Comparison of ENCODE assay signal across 8 mouse cellular contexts in the genomic region with DNA sequence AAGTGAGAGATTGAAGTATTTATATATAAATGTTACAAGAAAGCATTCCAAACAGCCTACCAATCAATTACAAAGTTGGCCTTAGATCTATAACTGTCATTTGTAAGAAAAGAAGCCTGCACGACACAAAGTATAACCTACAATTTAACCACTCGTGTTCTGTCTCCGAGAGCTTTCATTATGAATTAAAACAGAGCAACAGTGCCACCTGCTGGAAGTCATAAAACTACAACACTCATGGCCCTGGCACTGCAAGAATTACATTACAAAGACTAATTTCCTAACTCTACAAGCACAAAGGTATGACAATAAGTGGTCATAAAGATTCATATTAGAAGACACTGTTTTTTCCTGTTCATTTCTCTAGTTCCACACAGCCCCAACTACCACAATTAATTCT. TPM values are rescaled to one million over a fixed set of nuclear protein-coding genes. Genes with fewer than 3 reads are reported as not detected.
DNase-seq lines count a peak whose midpoint lies in the region; ATAC-seq and TF ChIP-seq lines count a peak whose summit lies in the region.

No protein-coding gene starts in this region.

- no peak overlapping the region for H3K4me3 ChIP-seq in hindbrain, embryonic 15.5 days
- no peak overlapping the region for H3K4me3 ChIP-seq in hindbrain, embryonic 12.5 days
- H3K4me3 ChIP-seq in MEL (ENCODE audit: control insufficient read depth in 1 of 2, insufficient read depth in 1 of 2, low read depth in 2 of 2, low read length in 2 of 2) = no peak overlapping the region
- H3K4me3 ChIP-seq in midbrain, embryonic 13.5 days (replicated peaks) = no peak overlapping the region

- ATAC-seq in hindbrain, embryonic 15.5 days (ENCODE audit: low FRiP score, low read depth) = peak; percentile 15; the same call in 1 of the 2 replicates
- no peak for ATAC-seq in hindbrain, embryonic 12.5 days (ENCODE audit: low FRiP score)
- ATAC-seq in midbrain, embryonic 13.5 days = peak; percentile 55

- peaks cover 8% of the 10 kb centered on the region; the same call in 1 of the 2 replicates for H3K4me1 ChIP-seq in hindbrain, embryonic 15.5 days (replicated peaks)
- H3K4me1 ChIP-seq in hindbrain, embryonic 12.5 days = no peaks in the 10 kb centered on the region
- H3K4me1 ChIP-seq in MEL (ENCODE audit: control insufficient read depth in 1 of 2, insufficient read depth in 2 of 2, low read length in 2 of 2) = no peaks in the 10 kb centered on the region
- H3K4me1 ChIP-seq in midbrain, embryonic 13.5 days (replicated peaks) = no peaks in the 10 kb centered on the region

- WGBS in hindbrain, embryonic 15.5 days = 8% methylated on average over 3 of the region's 3 CpGs
- 19% methylated on average over 3 of the region's 3 CpGs for WGBS in hindbrain, embryonic 12.5 days
- WGBS in midbrain, embryonic 13.5 days = 11% methylated on average over 3 of the region's 3 CpGs

- H3K27ac ChIP-seq in hindbrain, embryonic 15.5 days (replicated peaks) = no peak overlapping the region
- H3K27ac ChIP-seq in hindbrain, embryonic 12.5 days = no peak overlapping the region
- H3K27ac ChIP-seq in MEL (ENCODE audit: control insufficient read depth, low read depth, low read length) = no peak overlapping the region
- no peak overlapping the region for H3K27ac ChIP-seq in midbrain, embryonic 13.5 days

- TF ChIP-seq POLR2A in MEL (IDR thresholded peaks at IDR 0.05; ENCODE audit: control insufficient read depth in 1 of 2, insufficient read depth in 1 of 2, low read depth in 1 of 2, low read length in 2 of 2, poor library complexity in 1 of 2) = no peak

- H3K27me3 ChIP-seq in hindbrain, embryonic 15.5 days = no peaks in the 10 kb centered on the region
- no peaks in the 10 kb centered on the region for H3K27me3 ChIP-seq in hindbrain, embryonic 12.5 days
- no peaks in the 10 kb centered on the region for H3K27me3 ChIP-seq in MEL (ENCODE audit: control insufficient read depth in 1 of 2, insufficient read depth in 2 of 2, low read length in 2 of 2)
- no peaks in the 10 kb centered on the region for H3K27me3 ChIP-seq in midbrain, embryonic 13.5 days

- peak; percentile 73 for DNase-seq in MEL (ENCODE audit: low read depth, low spot score)
- DNase-seq in cerebellum, adult 9-10 months = peak; percentile 66
- peak; percentile 5 for DNase-seq in gonadal fat pad, adult 2 months (ENCODE audit: low read depth)
- peak; percentile 57 for DNase-seq in layer of hippocampus, adult 11-12 months (ENCODE audit: low spot score)
- peak; percentile 65 for DNase-seq in thymus, postnatal 4 days

- TF ChIP-seq CTCF in MEL (IDR thresholded peaks at IDR 0.05 in 2 of 3, conservative IDR thresholded peaks at IDR 0.05 in 1 of 3; ENCODE audit: control insufficient read depth in 1 of 3, insufficient read depth in 1 of 3, low read depth in 2 of 3, low read length in 3 of 3, poor library complexity in 1 of 3, severe bottlenecking in 1 of 3) = peak; percentile 32 to 69 (median 61); a peak in 5 of 6 replicates

- peaks cover 3% of the 10 kb centered on the region; the same call in 1 of the 2 replicates for H3K79me2 ChIP-seq in MEL (ENCODE audit: control insufficient read depth, insufficient read depth, low read length, poor library complexity)

- TF ChIP-seq EP300 in MEL (IDR thresholded peaks at IDR 0.05; ENCODE audit: low read depth in 1 of 2, low read length in 2 of 2) = no peak

- peaks cover 32% of the 10 kb centered on the region for H3K36me3 ChIP-seq in hindbrain, embryonic 15.5 days
- H3K36me3 ChIP-seq in hindbrain, embryonic 12.5 days = peaks cover 35% of the 10 kb centered on the region
- peaks cover 0 to 38% of the 10 kb centered on the region in 2 experiments; a peak in 2 of 4 replicates for H3K36me3 ChIP-seq in MEL (ENCODE audit: control insufficient read depth in 1 of 2, insufficient read depth in 2 of 2, low read length in 2 of 2)
- H3K36me3 ChIP-seq in midbrain, embryonic 13.5 days = peaks cover 54% of the 10 kb centered on the region

- H3K4me2 ChIP-seq in hindbrain, embryonic 15.5 days = no peak overlapping the region
- H3K4me2 ChIP-seq in hindbrain, embryonic 12.5 days (replicated peaks) = no peak overlapping the region
- no peak overlapping the region for H3K4me2 ChIP-seq in midbrain, embryonic 13.5 days (replicated peaks)

- no peaks in the 10 kb centered on the region for H3K9me3 ChIP-seq in hindbrain, embryonic 15.5 days
- no peaks in the 10 kb centered on the region for H3K9me3 ChIP-seq in hindbrain, embryonic 12.5 days (replicated peaks)
- no peaks in the 10 kb centered on the region for H3K9me3 ChIP-seq in MEL (replicated peaks; ENCODE audit: insufficient read depth, low read length)
- no peaks in the 10 kb centered on the region for H3K9me3 ChIP-seq in midbrain, embryonic 13.5 days

- H3K9ac ChIP-seq in hindbrain, embryonic 15.5 days = no peak overlapping the region
- H3K9ac ChIP-seq in hindbrain, embryonic 12.5 days = no peak overlapping the region
- H3K9ac ChIP-seq in MEL (ENCODE audit: control insufficient read depth, low read depth, low read length, poor library complexity, severe bottlenecking) = no peak overlapping the region
- no peak overlapping the region for H3K9ac ChIP-seq in midbrain, embryonic 13.5 days (replicated peaks)

- TF ChIP-seq RAD21 in MEL (IDR thresholded peaks at IDR 0.05; ENCODE audit: low read depth, low read length) = peak; percentile 24

TF ChIP-seq in MEL, 35 proteins besides CTCF, POLR2A, EP300 and RAD21:
- peak; percentile 24; the same call in 1 of the 2 replicates for TF ChIP-seq SMC3 (IDR thresholded peaks at IDR 0.05; ENCODE audit: low read depth, low read length)
- TF ChIP-seq MYC (IDR thresholded peaks at IDR 0.05; ENCODE audit: low read depth, low read length) = no peak

RNA-seq across cellular contexts. Expression of gene Cdc5l, which starts 30.3 kb away (rescaled TPM):
- polyA plus RNA-seq in hindbrain, embryonic 15.5 days (2015; fragmentation: Nextera tagmentation; extraction: Ambion mirVana) = 62.1 and 64.0 TPM in 2 replicates
- polyA plus RNA-seq in hindbrain, embryonic 12.5 days (2016; fragmentation: Nextera tagmentation; extraction: Ambion mirVana) = 75.2 and 75.9 TPM in 2 replicates
- 63.4 and 69.9 TPM in 2 replicates for total RNA-seq in MEL (2012; rRNA removed)
- 10 to 100 TPM in 1 of 2 experiments, not detected in 1; 89.0 TPM for polyA plus RNA-seq in MEL (2012; ENCODE audit: insufficient read depth in 1 of 2, insufficient read length in 2 of 2, low read depth in 1 of 2, low replicate concordance in 2 of 2, missing spikeins in 1 of 2)
- polyA plus RNA-seq in gonadal fat pad, adult 2 months (2012; rRNA removed) = 9.8 and 13.7 TPM in 2 replicates
- 70.8 and 74.8 TPM in 2 replicates for polyA plus RNA-seq in midbrain, embryonic 13.5 days (2015; fragmentation: Nextera tagmentation; extraction: Ambion mirVana)

Comparison
In these comparisons a context has a peak if more than half of its experiments do, and no peak if none do; other contexts are left out.
1. DNase-seq: peak in every context shown above with its lines; median percentile 73 in MEL; 66 in cerebellum, adult 9-10 months; 65 in thymus, postnatal 4 days; 57 in layer of hippocampus, adult 11-12 months; 5 in gonadal fat pad, adult 2 months.